Mouse (Mus musculus) neutrophil, adult 59 days (primary cell): ENCODE results near the gene Nkx2-5. TPM values are rescaled to one million over a fixed set of nuclear protein-coding genes. Genes with fewer than 3 reads are reported as not detected.

Experiments
- total RNA-seq, 2 experiments: library from RNA; stranded (reverse); gene quantifications; 1 replicate in 1 of 2; 2 replicates in 1 of 2; pipeline ENCODE4 v1.2.4; 2023

Gene Nkx2-5
- total RNA-seq = not detected

GRCm38 (mm10) chr17:26844909-26845148 lies at the start of gene Nkx2-5:
Gene Nkx2-5 (minus strand): TSS chr17:26845009.

Other genes with a start within 250 kb of the Nkx2-5 start
- gene Atp6v0e, start 181.8 kb downstream of the Nkx2-5 start, total RNA-seq = 100 to 1,000 TPM; 150 to 158 TPM
- 10 to 100 TPM; 51.9 to 55.9 TPM for gene Crebrf, start 129.4 kb downstream of the Nkx2-5 start, total RNA-seq
- gene Bnip1, start 63.9 kb downstream of the Nkx2-5 start, total RNA-seq = 10 to 100 TPM; 13.7 to 15.9 TPM
- gene Kifc5b, start 72.1 kb upstream of the Nkx2-5 start, total RNA-seq = 10 to 100 TPM; 15.5 to 16.1 TPM
- gene Phf1, start 88.0 kb upstream of the Nkx2-5 start, total RNA-seq = 10 to 100 TPM; 63.4 to 68.4 TPM
- gene Cuta, start 94.6 kb upstream of the Nkx2-5 start, total RNA-seq = 10 to 100 TPM; 57.1 to 73.2 TPM
- gene Syngap1, start 96.2 kb upstream of the Nkx2-5 start, total RNA-seq = 1 to 10 TPM; 2.3 to 2.6 TPM
- 10 to 100 TPM; 10.5 to 14.8 TPM for gene Zbtb9, start 128.2 kb upstream of the Nkx2-5 start, total RNA-seq
- 10 to 100 TPM; 71.5 to 74.4 TPM for gene Bak1, start 184.0 kb upstream of the Nkx2-5 start, total RNA-seq
- gene Itpr3, start 212.3 kb upstream of the Nkx2-5 start, total RNA-seq = 1 to 10 TPM; 5.9 to 8.3 TPM